Comparison of ENCODE assay signal across 25 mouse cellular contexts in the genomic region with DNA sequence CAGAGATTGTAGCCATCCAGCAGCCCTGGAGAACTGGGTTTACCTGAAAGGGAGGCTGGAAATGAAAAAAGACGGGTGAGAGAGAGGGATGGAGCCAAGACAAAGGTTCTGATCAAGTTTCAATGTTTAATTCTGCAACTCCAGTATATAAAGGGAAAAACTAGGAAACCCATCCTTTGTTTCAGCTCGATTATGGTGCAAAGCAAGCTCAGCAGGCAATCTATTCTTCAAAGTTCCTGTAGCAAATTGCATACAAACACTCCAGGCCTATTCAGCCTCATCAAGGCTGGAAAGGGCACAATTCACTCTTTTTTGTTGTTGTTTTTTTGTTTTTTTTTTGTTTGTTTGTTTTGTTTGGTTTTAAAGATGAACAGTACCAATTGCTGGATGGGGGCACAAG.
DNase-seq lines count a peak whose midpoint lies in the region; ATAC-seq and TF ChIP-seq lines count a peak whose summit lies in the region.
"Had no signal": no experiment of that assay in that cellular context is flagged by ENCODE, and none has a peak within 500 bp of the region (broad histone marks: within the 10 kb centered on the region; RNA-seq: fewer than 3 reads in every experiment).

No protein-coding gene starts in this region.

- no peaks in the 10 kb centered on the region for H3K9me3 ChIP-seq in ES-E14 (ENCODE audit: control insufficient read depth, insufficient read depth, low read depth, low read length)
- H3K9me3 ChIP-seq: G1E had no signal

- in situ Hi-C loops in ES-E14 (cut with MboI; ENCODE audit: low sequenced_read_pairs in 2 of 2, unreplicated experiment in 2 of 2), result no loop called here

- no peak overlapping the region for H3K9ac ChIP-seq in ES-E14 (ENCODE audit: insufficient read depth, low read depth, low read length, poor library complexity, severe bottlenecking)

- no peak overlapping the region for H3K27ac ChIP-seq in ES-E14 (ENCODE audit: insufficient read depth, low read depth, low read length, poor library complexity, severe bottlenecking)

- H3K4me3 ChIP-seq in ES-E14 (ENCODE audit: insufficient read depth in 1 of 2, low read depth in 1 of 2, low read length in 2 of 2, poor library complexity in 1 of 2, severe bottlenecking in 1 of 2), result no peak overlapping the region

- no peaks in the 10 kb centered on the region for H3K4me1 ChIP-seq in ES-E14 (ENCODE audit: control insufficient read depth in 2 of 2, insufficient read depth in 2 of 2, low read length in 2 of 2, poor library complexity in 1 of 2)

- no peak for ATAC-seq in megakaryocyte-erythroid progenitor cell, adult 5-6 weeks (replicated peaks; ENCODE audit: low FRiP score, low TSS enrichment, poor library complexity, severe bottlenecking)
- ATAC-seq: activated CD4-positive, CD25-positive, alpha-beta regulatory T cell, adult 4 months; CD4-positive, CD25-positive, alpha-beta regulatory T cell, adult 4 months; Patski had no signal

- DNase-seq in ES-CJ7 (ENCODE audit: low read depth, low spot score) (peak; percentile 56), ES-E14 (ENCODE audit: low read depth, low spot score) (peak; percentile 22), R1 (ENCODE audit: low read depth, low spot score) (peak; percentile 82), ZHBTc4 (ENCODE audit: low read depth, low spot score) (peak; percentile 21)
- no peak for DNase-seq in right cerebral cortex, postnatal 10 days (ENCODE audit: low spot score in 2 of 2)
- no peak for DNase-seq in layer of hippocampus, adult 8-10 months (ENCODE audit: low spot score in 2 of 2)
- no peak for DNase-seq in urinary bladder, postnatal 4 days (ENCODE audit: low spot score in 2 of 2)
- DNase-seq: adrenal gland, adult 2 months; adrenal gland, adult 8-10 months; adrenal gland, postnatal 10 days; adrenal gland, postnatal 14 days; adrenal gland, postnatal 25 days; adrenal gland, postnatal 36 days; B cell, adult 2 months; cerebellum, adult 11 months; cerebellum, adult 11-12 months; cerebellum, adult 18-20 months; cerebellum, adult 2 months; cerebellum, adult 8-10 months; cerebellum, adult 9-10 months had no signal

- no peaks in the 10 kb centered on the region for H3K36me3 ChIP-seq in ES-E14 (ENCODE audit: control insufficient read depth, insufficient read depth, low read length, poor library complexity, severe bottlenecking)
- H3K36me3 ChIP-seq: G1E had no signal

TF ChIP-seq in ES-E14, 5 proteins besides CTCF, POLR2A, EP300 and RAD21:
- TF ChIP-seq ZC3H11A (IDR thresholded peaks at IDR 0.05; ENCODE audit: borderline replicate concordance, low read depth, low read length) (no peak), HCFC1 (IDR thresholded peaks at IDR 0.05; ENCODE audit: borderline replicate concordance, insufficient read depth, low read length) (no peak), CHD2 (IDR thresholded peaks at IDR 0.05; ENCODE audit: low read depth, low read length) (no peak), ZNF384 (IDR thresholded peaks at IDR 0.05; ENCODE audit: low read depth, low read length) (no peak), MAFK (IDR thresholded peaks at IDR 0.05; ENCODE audit: insufficient read depth, low read depth, low read length) (no peak)

Comparison
In these comparisons a context has a peak if more than half of its experiments do, and no peak if none do; other contexts are left out.
1. DNase-seq: peak in ES-CJ7 (single experiment), ES-E14 (single experiment), R1 (single experiment) and ZHBTc4 (single experiment); none in right cerebral cortex, postnatal 10 days (0 of 2), layer of hippocampus, adult 8-10 months (0 of 2) and urinary bladder, postnatal 4 days (0 of 2).